Mouse (Mus musculus) heart, postnatal 10 days (tissue): ENCODE data around the gene Olfr630. TPM values are rescaled to one million over a fixed set of nuclear protein-coding genes. Genes with fewer than 3 reads are reported as not detected.
A peak's percentile ranks its signal among the peaks of the same experiment; 100 is the strongest.
"Not testable (repeated sequence)": the region's sequence is repeated elsewhere in the genome, so short reads cannot be mapped to it uniquely, and the experiment has no call there.

Source experiments
- DNase-seq, 2 experiments: peaks; one replicate each; pipeline ENCODE4 v3.0.0; 2021
- intact Hi-C: fragments of 180-260 bp; cut with DNase I; formaldehyde crosslinking; loops from one replicate; pipeline ENCODE4 v1.15.1; 2025
- total RNA-seq, 2 experiments: library from RNA; stranded (reverse); gene quantifications; 2 replicates each; pipeline ENCODE4 v1.2.3; 2021

Gene Olfr630
- total RNA-seq = not detected

DNA sequence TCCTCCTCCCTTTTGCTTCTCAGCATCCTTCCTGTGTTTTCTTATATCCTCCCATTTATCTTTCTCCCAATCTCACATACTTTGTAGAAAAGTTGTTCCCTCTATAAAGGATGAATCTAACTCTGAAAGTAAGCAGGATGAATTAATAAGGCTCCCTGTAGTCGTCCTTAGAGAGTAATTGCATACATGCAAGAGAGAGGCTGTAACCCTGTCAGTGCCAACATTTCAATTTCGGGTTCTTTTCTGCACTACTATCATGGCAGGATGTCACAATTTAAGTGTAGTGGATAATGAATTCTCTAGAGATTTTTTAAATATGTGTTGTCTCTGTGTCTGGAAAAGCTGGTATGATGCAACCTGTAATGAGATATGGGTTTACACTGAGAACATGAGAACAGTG is at the start of gene Olfr630:
Gene Olfr630 (minus strand): TSS at position 101 of the 400 bp plus-strand sequence.
- intact Hi-C loops = no loop called here

DNA sequence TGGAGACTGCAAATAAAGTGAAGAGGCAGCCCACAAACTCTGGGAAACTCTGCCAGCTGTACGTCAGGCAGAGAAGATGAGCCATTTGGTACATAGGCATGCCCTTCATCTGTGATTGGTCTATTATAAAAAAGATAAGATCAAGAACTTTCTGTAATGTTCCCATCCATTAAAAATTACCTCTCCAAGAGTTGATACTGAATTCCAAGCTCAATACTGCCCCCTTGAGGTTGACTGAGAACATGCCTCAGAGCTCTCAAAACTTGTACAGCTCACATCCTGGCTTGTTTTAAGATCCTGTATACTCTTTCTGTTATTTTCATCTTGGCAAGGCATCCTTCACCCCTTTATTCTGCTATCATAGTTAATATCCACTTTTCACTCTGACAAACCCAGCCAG is 49.7 kb upstream of the Olfr630 start:
- intact Hi-C loops = no loop called here
- peak; percentile 2 to 35 for DNase-seq

More for the DNA sequence above, at the start of gene Olfr630:
- DNase-seq = no peak

DNA sequence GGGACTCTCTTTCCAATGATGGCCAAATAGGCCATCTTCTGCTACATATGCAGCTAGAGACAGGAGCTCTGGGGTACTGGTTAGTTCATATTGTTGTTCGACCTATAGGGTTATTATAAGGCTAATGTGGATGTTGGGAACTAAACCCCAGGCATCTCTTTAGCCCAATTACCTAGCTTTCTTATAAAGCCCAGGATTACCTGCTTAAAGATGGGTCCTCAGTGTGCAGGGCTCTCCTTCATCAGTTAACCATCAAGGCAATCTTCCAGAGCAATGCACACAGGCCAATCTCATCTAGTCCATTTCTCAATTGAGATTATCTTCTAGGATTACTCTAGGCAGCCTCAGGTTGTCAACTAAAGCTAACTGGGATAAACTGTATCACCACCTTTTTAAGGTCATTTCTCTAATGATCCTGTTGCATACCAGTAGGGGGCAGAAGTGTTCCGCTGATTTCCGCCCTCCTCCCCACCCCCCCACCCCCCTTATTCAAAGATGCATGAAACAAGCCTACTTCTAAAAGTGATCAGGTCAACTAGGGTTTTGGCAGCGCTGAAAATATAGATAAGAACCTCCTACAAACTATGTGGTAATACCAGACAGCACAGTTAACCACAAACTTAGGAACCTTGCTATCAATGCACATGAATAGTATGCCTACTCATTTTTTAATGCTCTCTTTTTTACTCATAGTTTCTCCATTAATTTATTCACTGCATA is 35.7 kb upstream of the Olfr630 start:
- DNase-seq = peak in 1 of 2 experiments; percentile 3
- intact Hi-C loops = loop anchor here (1.0 to 5.0 kb wide), 2 partner anchors 79 to 149 kb away; no protein-coding TSS in a partner anchor

DNA sequence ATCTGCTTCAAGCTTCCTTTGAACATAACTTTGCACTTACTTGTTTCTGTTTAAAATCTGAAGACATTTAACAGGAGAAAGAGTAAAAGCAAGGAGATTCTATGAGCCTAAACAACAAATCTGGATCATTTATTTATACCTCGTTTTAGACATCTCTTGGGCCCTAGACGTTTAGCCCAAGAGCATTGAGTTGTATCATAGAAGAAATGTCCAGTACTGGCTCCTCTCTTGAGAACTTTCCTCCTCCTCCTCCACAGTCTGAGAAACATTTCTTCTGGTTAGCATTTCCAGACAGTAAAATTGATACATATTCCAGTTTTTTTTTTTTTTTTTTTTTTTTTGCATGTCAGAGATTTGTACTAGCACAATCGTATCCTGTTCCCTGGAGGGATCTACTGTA is 34.6 kb upstream of the Olfr630 start, which contains the start of gene Olfr67:
Gene Olfr67 (minus strand): TSS at position 101 of the 400 bp plus-strand sequence.
- no peak for DNase-seq
- intact Hi-C loops = loop anchor here (5.0 kb wide), 1 partner anchor 81 kb away; no protein-coding TSS in a partner anchor

DNA sequence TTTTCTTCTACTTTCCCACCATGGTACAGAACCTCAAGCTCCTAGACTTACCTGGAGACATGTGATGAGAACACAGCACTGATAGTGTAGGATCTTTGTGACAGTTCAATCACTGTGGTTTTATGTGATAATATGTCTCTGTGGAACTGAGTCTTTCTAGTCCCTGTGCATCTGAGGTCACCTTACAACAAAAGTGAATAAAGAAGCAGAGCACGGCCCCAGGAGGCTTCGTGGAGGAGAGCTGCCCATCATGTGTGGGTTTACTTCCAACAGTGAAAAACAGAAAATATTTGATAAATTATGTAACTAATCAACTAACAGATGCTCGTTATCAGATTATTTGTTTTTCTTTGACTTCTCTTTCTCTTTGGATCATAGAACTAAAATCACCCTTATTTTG is 22.5 kb upstream of the Olfr630 start, which contains the start of gene Olfr68:
Gene Olfr68 (minus strand): TSS at position 101 of the 400 bp plus-strand sequence.
- DNase-seq = no peak
- intact Hi-C loops = no loop called here

DNA sequence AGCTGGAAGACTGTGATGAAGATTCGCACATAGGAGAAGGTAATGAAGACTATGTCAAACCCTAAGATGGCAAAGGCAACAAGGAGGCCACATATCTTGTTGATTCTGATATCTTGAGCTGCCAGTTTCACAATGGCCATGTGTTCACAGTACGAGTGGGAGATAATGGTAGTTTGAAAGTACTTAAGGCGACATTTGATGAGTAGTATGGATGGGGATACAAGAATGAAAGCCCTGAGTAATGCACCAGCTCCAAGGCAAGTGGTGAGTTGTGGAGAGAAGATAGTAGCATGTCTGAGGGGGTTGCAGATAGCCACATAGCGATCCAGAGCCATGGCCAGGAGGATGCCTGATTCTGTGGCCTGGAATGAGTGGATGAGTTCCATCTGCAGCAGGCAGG is 20.5 kb upstream of the Olfr630 start:
- DNase-seq, intact Hi-C loops: not testable (repeated sequence)

DNA sequence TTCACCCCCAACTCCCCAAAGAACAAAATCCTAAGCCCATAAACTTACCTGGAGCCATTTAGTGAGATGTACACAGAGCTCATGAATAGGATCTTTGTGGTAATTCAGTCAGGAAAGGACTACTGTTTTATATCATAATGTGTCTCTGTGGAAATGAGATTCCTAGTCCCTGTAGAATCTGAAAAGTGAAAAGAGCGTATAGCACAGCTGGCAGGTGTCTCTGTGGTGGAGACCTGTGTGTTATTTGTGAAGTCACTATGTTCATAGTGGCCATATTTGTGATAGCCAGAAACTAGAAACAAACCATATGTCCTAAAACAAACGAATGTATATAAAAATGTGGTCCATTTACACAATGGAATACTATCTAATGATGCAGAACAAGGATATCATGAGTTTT is 14.4 kb upstream of the Olfr630 start, which contains the start of gene Olfr69:
Gene Olfr69 (minus strand): TSS at position 101 of the 400 bp plus-strand sequence.
- DNase-seq = no peak
- intact Hi-C loops = no loop called here

DNA sequence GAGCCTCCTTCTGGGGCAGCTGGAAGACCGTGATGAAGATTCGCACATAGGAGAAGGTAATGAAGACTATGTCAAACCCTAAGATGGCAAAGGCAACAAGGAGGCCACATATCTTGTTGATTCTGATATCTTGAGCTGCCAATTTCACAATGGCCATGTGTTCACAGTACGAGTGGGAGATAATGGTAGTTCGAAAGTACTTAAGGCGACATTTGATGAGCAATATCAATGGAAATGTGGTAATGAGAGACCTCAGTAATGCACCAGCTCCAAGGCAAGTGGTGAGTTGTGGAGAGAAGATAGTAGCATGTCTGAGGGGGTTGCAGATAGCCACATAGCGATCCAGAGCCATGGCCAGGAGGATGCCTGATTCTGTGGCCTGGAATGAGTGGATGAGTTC is 10.6 kb upstream of the Olfr630 start:
- DNase-seq, intact Hi-C loops: not testable (repeated sequence)

DNA sequence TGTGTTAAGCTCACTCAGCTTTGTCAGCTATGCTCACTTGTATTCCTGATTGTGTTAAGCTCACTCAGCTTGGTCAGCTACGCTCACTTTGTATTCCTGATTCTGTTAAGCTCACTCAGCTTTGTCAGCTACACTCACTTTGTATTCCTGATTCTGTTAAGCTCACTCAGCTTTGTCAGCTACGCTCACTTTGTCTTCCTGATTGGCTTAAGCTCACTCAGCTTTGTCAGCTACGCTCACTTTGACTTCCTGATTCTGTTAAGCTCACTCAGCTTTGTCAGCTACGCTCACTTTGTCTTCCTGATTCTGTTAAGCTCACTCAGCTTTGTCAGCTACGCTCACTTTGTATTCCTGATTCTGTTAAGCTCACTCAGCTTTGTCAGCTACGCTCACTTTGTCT is 5.1 kb upstream of the Olfr630 start:
- intact Hi-C loops, DNase-seq: not testable (repeated sequence)

DNA sequence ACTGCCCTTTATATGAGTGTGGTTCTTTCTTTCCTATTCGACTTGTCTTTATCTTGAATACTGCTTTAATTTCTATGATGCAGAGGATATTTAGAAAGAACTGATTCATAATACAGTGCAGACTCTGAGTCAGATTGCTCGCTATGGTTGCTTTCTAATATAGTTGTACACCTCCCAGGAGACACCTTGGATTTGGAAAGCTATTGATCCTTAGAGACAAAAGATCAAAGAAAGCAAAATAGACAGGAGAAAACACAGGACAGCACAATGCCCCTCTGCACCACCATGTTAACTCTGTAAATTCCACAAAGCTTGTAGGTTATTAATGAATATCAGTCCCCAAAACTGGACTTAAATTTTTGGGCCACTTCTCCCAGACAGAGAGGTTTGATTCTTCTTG is 12.3 kb downstream of the Olfr630 start, which contains the start of gene Olfr629:
Gene Olfr629 (minus strand): TSS at position 101 of the 400 bp plus-strand sequence.
- no peak for DNase-seq

DNA sequence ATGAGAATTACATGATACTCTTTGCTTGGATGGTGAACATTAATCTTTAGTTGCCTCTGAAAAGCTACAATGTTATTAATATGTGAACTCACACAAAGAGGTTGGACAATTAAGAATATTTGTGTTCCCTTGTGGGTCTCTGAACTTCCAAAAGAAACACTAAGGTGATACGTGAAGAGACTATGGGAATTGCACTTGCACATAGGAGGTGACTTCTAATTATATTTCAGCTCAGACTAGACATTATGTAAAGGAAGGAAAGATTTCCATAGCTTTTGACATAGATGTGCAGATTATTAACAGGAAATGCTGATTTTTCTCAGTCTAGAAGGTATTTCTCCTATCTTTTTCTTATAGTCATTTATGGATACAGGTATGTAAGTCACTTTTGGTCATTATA is 27.1 kb downstream of the Olfr630 start, which contains the start of gene Olfr628:
Gene Olfr628 (plus strand): TSS at position 301 of the 400 bp plus-strand sequence.
- DNase-seq = no peak
- intact Hi-C loops = no loop called here

More for the DNA sequence above, 12.3 kb downstream of the Olfr630 start, which contains the start of gene Olfr629:
- intact Hi-C loops = no loop called here

DNA sequence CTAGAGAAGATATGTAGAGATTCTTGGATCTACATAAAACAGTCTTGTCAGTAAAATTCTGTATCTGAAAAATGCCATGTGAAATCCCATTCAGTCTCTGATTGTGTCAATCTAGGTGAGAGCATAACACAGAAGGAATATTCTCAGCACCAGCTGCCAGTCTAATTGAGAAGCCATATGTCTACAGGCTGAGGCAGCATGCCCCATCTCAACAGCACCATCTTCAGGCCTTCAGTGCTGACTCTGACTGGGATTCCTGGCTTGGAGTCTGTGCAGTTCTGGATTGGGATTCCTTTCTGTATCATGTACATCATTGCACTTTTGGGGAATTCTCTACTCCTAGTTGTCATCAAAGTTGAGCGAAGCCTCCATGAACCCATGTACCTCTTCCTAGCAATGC is 40.7 kb downstream of the Olfr630 start:
- intact Hi-C loops = not testable (repeated sequence)

DNA sequence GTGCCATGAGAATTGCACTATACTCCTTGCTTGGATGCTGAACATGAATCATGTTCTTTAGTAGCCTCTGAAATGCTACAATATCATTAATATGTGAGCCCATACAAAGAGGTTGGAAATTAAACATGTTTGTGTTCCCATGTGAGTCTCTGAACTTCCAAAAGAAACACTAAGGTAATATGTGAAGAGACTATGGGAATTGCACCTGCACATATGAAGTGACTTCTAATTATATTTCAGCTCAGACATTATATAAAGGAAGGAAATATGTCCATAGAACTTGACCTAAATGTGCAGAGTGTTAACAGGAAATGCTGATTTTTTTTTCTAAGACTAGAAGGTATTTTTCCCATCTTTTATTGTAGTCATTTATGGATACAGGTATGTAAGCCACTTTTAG is 42.8 kb downstream of the Olfr630 start, which contains the start of gene Olfr243:
Gene Olfr243 (plus strand): TSS at position 301 of the 400 bp plus-strand sequence.
- no peak for DNase-seq
- intact Hi-C loops = no loop called here

More for the DNA sequence above, 40.7 kb downstream of the Olfr630 start:
- DNase-seq = not testable (repeated sequence)

DNA sequence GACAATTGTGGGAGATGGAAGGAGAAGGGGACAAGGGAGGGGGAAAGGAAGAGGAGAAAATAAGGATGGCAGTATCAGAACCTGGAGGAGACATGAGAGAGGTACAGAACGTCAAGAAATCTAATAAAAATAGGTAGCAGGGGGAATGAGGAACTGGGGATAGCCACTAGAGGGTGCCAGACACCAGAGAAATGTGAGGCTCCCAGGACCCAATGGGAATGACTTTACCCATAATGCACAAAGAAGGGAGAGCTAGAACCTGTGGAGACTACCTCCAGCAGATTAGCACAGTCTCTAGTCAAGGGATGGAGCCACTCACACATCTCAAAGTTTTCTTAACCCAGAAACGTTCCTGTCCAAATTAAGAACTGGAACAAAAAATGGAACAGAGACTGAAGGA is 45.1 kb downstream of the Olfr630 start:
- intact Hi-C loops = no loop called here
- peak in 1 of 2 experiments; percentile 1 for DNase-seq

Other genes starting within 250 kb of the Olfr630 start
- not detected for gene Olfr610, start 245.2 kb downstream of the Olfr630 start, total RNA-seq
- gene Olfr611, start 236.5 kb downstream of the Olfr630 start, total RNA-seq = not detected
- gene Olfr612, start 214.6 kb downstream of the Olfr630 start, total RNA-seq = not detected
- gene Olfr613, start 209.3 kb downstream of the Olfr630 start, total RNA-seq = not detected
- gene Olfr615, start 201.3 kb downstream of the Olfr630 start, total RNA-seq = not detected
- gene Olfr616, start 188.2 kb downstream of the Olfr630 start, total RNA-seq = not detected
- not detected for gene Olfr617, start 184.3 kb downstream of the Olfr630 start, total RNA-seq
- gene Olfr618, start 167.2 kb downstream of the Olfr630 start, total RNA-seq = not detected
- not detected for gene Olfr619, start 156.8 kb downstream of the Olfr630 start, total RNA-seq
- gene Olfr620, start 144.8 kb downstream of the Olfr630 start, total RNA-seq = not detected
- not detected for gene Olfr622, start 114.6 kb downstream of the Olfr630 start, total RNA-seq
- gene Olfr623, start 93.6 kb downstream of the Olfr630 start, total RNA-seq = not detected
- not detected for gene Olfr624, start 86.1 kb downstream of the Olfr630 start, total RNA-seq
- not detected for gene Olfr625-ps1, start 74.6 kb downstream of the Olfr630 start, total RNA-seq
- gene Olfr243, start 42.7 kb downstream of the Olfr630 start, total RNA-seq = not detected
- not detected for gene Olfr628, start 27.0 kb downstream of the Olfr630 start, total RNA-seq
- gene Olfr629, start 12.4 kb downstream of the Olfr630 start, total RNA-seq = not detected
- gene Olfr69, start 14.3 kb upstream of the Olfr630 start, total RNA-seq = not detected
- not detected for gene Olfr68, start 22.4 kb upstream of the Olfr630 start, total RNA-seq
- not detected for gene Olfr67, start 34.5 kb upstream of the Olfr630 start, total RNA-seq
- gene Hbb-bt, start 56.7 kb upstream of the Olfr630 start, total RNA-seq = 1,000 to 10,000 TPM in 1 of 2 experiments, 100 to 1,000 TPM in 1; 560 to 1,219 TPM
- gene Hbb-bs, start 70.8 kb upstream of the Olfr630 start, total RNA-seq = 1,000 to 10,000 TPM; 4,406 to 9,811 TPM
- not detected for gene Hbb-bh2, start 83.2 kb upstream of the Olfr630 start, total RNA-seq
- not detected for gene Hbb-bh1, start 85.8 kb upstream of the Olfr630 start, total RNA-seq
- not detected for gene Hbb-y, start 95.9 kb upstream of the Olfr630 start, total RNA-seq
- gene Olfr66, start 128.9 kb upstream of the Olfr630 start, total RNA-seq = not detected
- not detected for gene Olfr64, start 137.2 kb upstream of the Olfr630 start, total RNA-seq
- not detected for gene Olfr65, start 146.2 kb upstream of the Olfr630 start, total RNA-seq
- gene Olfr631, start 171.5 kb upstream of the Olfr630 start, total RNA-seq = not detected
- not detected for gene Olfr632, start 177.0 kb upstream of the Olfr630 start, total RNA-seq
- gene Olfr633, start 187.1 kb upstream of the Olfr630 start, total RNA-seq = not detected
- not detected for gene Olfr635, start 213.8 kb upstream of the Olfr630 start, total RNA-seq
- gene Olfr638, start 241.4 kb upstream of the Olfr630 start, total RNA-seq = not detected